Mouse (Mus musculus) liver, embryonic 12.5 days (tissue): Measurements from ENCODE around the gene Cdk5. TPM values are rescaled to one million over a fixed set of nuclear protein-coding genes. Genes with fewer than 3 reads are reported as not detected.

Experiments used
- ATAC-seq: fragments of 200-750 bp; cut with Nextera tagmentation; 2 replicates; pipeline ENCODE4 v1.8.0; 2017; ENCODE audit warnings: moderate number of reproducible peaks, mild to moderate bottlenecking, moderate library complexity
- H3K27ac ChIP-seq: fragments of 300-500 bp; sonication (generic); 2 replicates; pipeline ENCODE4 v1.5.1; 2016; ENCODE audit warnings: mild to moderate bottlenecking
- H3K27me3 ChIP-seq: fragments of 300-500 bp; sonication (generic); replicated peaks from 2 replicates; pipeline ENCODE4 v1.6.1; 2016; ENCODE audit warnings: mild to moderate bottlenecking, moderate library complexity
- H3K36me3 ChIP-seq: fragments of 300-500 bp; sonication (generic); 2 replicates; pipeline ENCODE4 v1.6.1; 2016; ENCODE audit warnings: mild to moderate bottlenecking, moderate library complexity
- H3K4me1 ChIP-seq: fragments of 300-500 bp; sonication (generic); 2 replicates; pipeline ENCODE4 v1.6.1; 2016
- H3K4me2 ChIP-seq: fragments of 300-500 bp; sonication (generic); 2 replicates; pipeline ENCODE4 v1.6.1; 2016; ENCODE audit warnings: mild to moderate bottlenecking, moderate library complexity
- H3K4me3 ChIP-seq: fragments of 300-500 bp; sonication (generic); 2 replicates; pipeline ENCODE4 v1.5.1; 2016; ENCODE audit warnings: mild to moderate bottlenecking, moderate library complexity
- H3K9ac ChIP-seq: fragments of 300-500 bp; sonication (generic); 2 replicates; pipeline ENCODE4 v1.6.1; 2016; ENCODE audit warnings: mild to moderate bottlenecking, moderate library complexity
- H3K9me3 ChIP-seq: fragments of 300-500 bp; sonication (generic); replicated peaks from 2 replicates; pipeline ENCODE4 v1.6.1; 2016; ENCODE audit warnings: mild to moderate bottlenecking, moderate library complexity
- WGBS: fragments of 180-500 bp; shearing (Covaris S2); methylation state at CpG from one replicate; pipeline ENCODE4 v1.1.7; 2016; ENCODE audit not compliant: insufficient replicate concordance; 5-methylcytosine and 5-hydroxymethylcytosine counted together
- polyA plus RNA-seq: library from polyadenylated mRNA; unstranded; fragments of >200 nt; fragmentation: Nextera tagmentation; extraction: Ambion mirVana; gene quantifications from 2 replicates; pipeline ENCODE4 v1.2.1, GENCODE M21; 2016

Cdk5 gene
- polyA plus RNA-seq, 1 experiment from 2014 or later: 13.0 TPM

- peaks cover 37% of the 10 kb centered on the region for H3K4me1 ChIP-seq
- ATAC-seq: no peak
- H3K9me3 ChIP-seq: no peaks in the 10 kb centered on the region
- peak within 1 kb of the TSS; percentile 81 for H3K4me2 ChIP-seq
- peak within 1 kb of the TSS; percentile 69 for H3K4me3 ChIP-seq
- 13% methylated on average over 7 of the region's 7 CpGs for WGBS
- H3K27me3 ChIP-seq: peaks cover 22% of the 10 kb centered on the region
- H3K27ac ChIP-seq: peak within 1 kb of the TSS; percentile 76
- H3K36me3 ChIP-seq: 0 out of 2 replicates have a peak, but pooled peaks cover 3% of the 10 kb centered on the region
- H3K9ac ChIP-seq: peak within 1 kb of the TSS; percentile 63
Measured at GRCm38 (mm10) chr5:24393392-24393997, 29.8 kb downstream of the Cdk5 start, which contains the start of gene Abcb8. Gene Abcb8 (plus strand): TSS chr5:24393663.

GRCm38 (mm10) chr5:24392724-24393123 is 30.6 kb downstream of the Cdk5 start:
- no peak overlapping the region for H3K4me3 ChIP-seq
- H3K27me3 ChIP-seq: peaks cover 30% of the 10 kb centered on the region
- no peak for ATAC-seq
- 72% methylated on average over 7 of the region's 7 CpGs for WGBS
- H3K4me2 ChIP-seq: no peak overlapping the region
- H3K4me1 ChIP-seq: peaks cover 45% of the 10 kb centered on the region
- 0 out of 2 replicates have a peak, but pooled peaks cover 3% of the 10 kb centered on the region for H3K36me3 ChIP-seq
- H3K9me3 ChIP-seq: no peaks in the 10 kb centered on the region
- H3K9ac ChIP-seq: no peak overlapping the region
- no peak overlapping the region for H3K27ac ChIP-seq

- H3K9ac ChIP-seq: no peak within 1 kb of the TSS
- ATAC-seq: no peak
- 74% methylated on average over 7 of the region's 7 CpGs for WGBS
- 0 out of 2 replicates have a peak, but pooled peaks cover 3% of the 10 kb centered on the region for H3K36me3 ChIP-seq
- no peak within 1 kb of the TSS for H3K27ac ChIP-seq
- H3K27me3 ChIP-seq: peaks cover 39% of the 10 kb centered on the region
- H3K4me3 ChIP-seq: no peak within 1 kb of the TSS
- H3K4me2 ChIP-seq: no peak within 1 kb of the TSS
- H3K9me3 ChIP-seq: no peaks in the 10 kb centered on the region
- peaks cover 51% of the 10 kb centered on the region for H3K4me1 ChIP-seq
Measured at GRCm38 (mm10) chr5:24391864-24392263, 31.5 kb downstream of the Cdk5 start, which contains the start of gene Atg9b. Gene Atg9b (minus strand): TSS chr5:24392143.

- Histone ChIP-seq H3K4me1 (peaks cover 40% of the 10 kb centered on the region), H3K9me3 (no peaks in the 10 kb centered on the region), H3K36me3 (no peaks in the 10 kb centered on the region), H3K27ac (no peak overlapping the region), H3K4me3 (no peak overlapping the region), H3K27me3 (peaks cover 61% of the 10 kb centered on the region), H3K4me2 (no peak overlapping the region), H3K9ac (no peak overlapping the region)
- 67% methylated on average over 4 of the region's 4 CpGs for WGBS
- no peak for ATAC-seq
Measured at GRCm38 (mm10) chr5:24389658-24390020, 33.7 kb downstream of the Cdk5 start.

DNA sequence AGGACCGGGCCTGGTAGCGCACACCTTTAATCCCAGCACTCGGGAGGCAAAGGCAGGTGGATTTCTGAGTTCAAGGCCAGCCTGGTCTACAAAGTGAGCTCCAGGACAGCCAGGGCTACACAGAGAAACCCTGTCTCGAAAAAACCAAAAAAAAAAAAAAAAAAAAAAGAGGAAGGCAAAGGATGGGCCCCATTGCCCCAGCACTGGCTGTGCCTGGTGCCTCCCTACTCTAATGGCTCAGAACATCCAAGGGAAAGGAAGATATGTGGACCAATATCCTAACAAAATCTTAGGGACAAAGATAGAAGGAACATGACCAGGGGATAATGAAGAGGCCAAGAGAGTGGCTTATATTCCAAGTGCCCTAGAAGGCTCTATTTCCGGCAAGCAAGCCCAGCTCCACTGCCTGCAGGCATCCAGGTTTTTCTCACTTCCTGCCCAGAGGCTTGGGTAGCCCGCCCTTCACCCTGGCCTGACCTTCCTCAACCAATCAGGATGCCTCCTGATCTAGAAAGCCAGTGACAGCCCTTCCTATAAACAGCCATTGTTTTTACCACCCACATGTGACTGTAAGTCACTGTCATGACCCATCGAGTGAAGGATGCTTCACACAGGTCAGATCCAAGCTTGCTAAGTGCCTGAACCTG is 34.2 kb downstream of the Cdk5 start:
- Histone ChIP-seq H3K9me3 (no peaks in the 10 kb centered on the region), H3K27ac (no peak overlapping the region), H3K4me3 (no peak overlapping the region), H3K4me2 (no peak overlapping the region), H3K36me3 (no peaks in the 10 kb centered on the region), H3K9ac (no peak overlapping the region), H3K4me1 (peaks cover 45% of the 10 kb centered on the region), H3K27me3 (peaks cover 64% of the 10 kb centered on the region)
- 41% methylated on average over 7 of the region's 7 CpGs for WGBS
- no peak for ATAC-seq

- Histone ChIP-seq H3K9me3 (no peaks in the 10 kb centered on the region), H3K36me3 (no peaks in the 10 kb centered on the region), H3K4me1 (peaks cover 46% of the 10 kb centered on the region), H3K27ac (no peak overlapping the region), H3K9ac (peak overlapping the region; percentile 53), H3K4me3 (peak overlapping the region; percentile 40), H3K27me3 (peaks cover 64% of the 10 kb centered on the region), H3K4me2 (peak overlapping the region; percentile 70)
- ATAC-seq: no peak
- WGBS: 25% methylated on average over 26 of the region's 26 CpGs
Measured at GRCm38 (mm10) chr5:24388246-24388915, 34.9 kb downstream of the Cdk5 start.

- H3K4me2 ChIP-seq: peak overlapping the region; percentile 70
- H3K4me1 ChIP-seq: peaks cover 47% of the 10 kb centered on the region
- peak overlapping the region; percentile 40 for H3K4me3 ChIP-seq
- no peaks in the 10 kb centered on the region for H3K9me3 ChIP-seq
- WGBS: 3% methylated on average over 73 of the region's 73 CpGs
- peaks cover 67% of the 10 kb centered on the region for H3K27me3 ChIP-seq
- H3K36me3 ChIP-seq: no peaks in the 10 kb centered on the region
- peak overlapping the region; percentile 53 for H3K9ac ChIP-seq
- ATAC-seq: no peak
- H3K27ac ChIP-seq: no peak overlapping the region
Measured at GRCm38 (mm10) chr5:24387264-24388241, 35.8 kb downstream of the Cdk5 start.

- Histone ChIP-seq H3K27ac (no peak overlapping the region), H3K9me3 (no peaks in the 10 kb centered on the region), H3K9ac (no peak overlapping the region), H3K36me3 (no peaks in the 10 kb centered on the region), H3K4me3 (no peak overlapping the region), H3K4me1 (peaks cover 47% of the 10 kb centered on the region), H3K4me2 (no peak overlapping the region), H3K27me3 (peaks cover 78% of the 10 kb centered on the region)
- no peak for ATAC-seq
- WGBS: 72% methylated on average over 10 of the region's 10 CpGs
Measured at GRCm38 (mm10) chr5:24385887-24386550, 37.3 kb downstream of the Cdk5 start.

DNA sequence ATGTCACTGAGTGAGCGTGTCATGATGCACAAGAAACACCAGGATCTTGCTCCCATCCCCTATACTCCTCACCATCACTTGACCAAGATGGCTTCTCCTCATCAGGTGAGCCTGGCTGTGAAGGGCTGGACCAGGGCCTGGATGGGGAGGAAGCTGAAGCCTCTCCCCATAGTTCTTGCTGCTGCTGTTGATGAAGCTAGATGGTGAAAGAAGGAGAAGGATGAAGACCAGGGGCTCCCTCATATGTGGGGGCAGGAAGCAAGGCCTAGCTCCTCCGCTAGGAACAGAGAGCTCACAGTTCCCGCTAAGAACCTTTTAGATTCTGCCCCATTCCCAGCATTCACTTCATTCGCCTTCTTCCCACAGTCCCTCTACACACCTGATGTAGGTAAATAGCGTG is 38.0 kb downstream of the Cdk5 start:
- no peak overlapping the region for H3K4me3 ChIP-seq
- no peaks in the 10 kb centered on the region for H3K36me3 ChIP-seq
- 77% methylated on average over 5 of the region's 5 CpGs for WGBS
- ATAC-seq: no peak
- H3K4me2 ChIP-seq: no peak overlapping the region
- H3K27ac ChIP-seq: no peak overlapping the region
- peaks cover 47% of the 10 kb centered on the region for H3K4me1 ChIP-seq
- no peaks in the 10 kb centered on the region for H3K9me3 ChIP-seq
- H3K27me3 ChIP-seq: peaks cover 81% of the 10 kb centered on the region
- no peak overlapping the region for H3K9ac ChIP-seq

- ATAC-seq: no peak
- no peak overlapping the region for H3K4me3 ChIP-seq
- 27% methylated on average over 6 of the region's 6 CpGs for WGBS
- peaks cover 43% of the 10 kb centered on the region for H3K4me1 ChIP-seq
- H3K36me3 ChIP-seq: no peaks in the 10 kb centered on the region
- H3K9me3 ChIP-seq: no peaks in the 10 kb centered on the region
- peak overlapping the region; percentile 87; the same call in 1 of the 2 replicates for H3K4me2 ChIP-seq
- H3K27ac ChIP-seq: no peak overlapping the region
- H3K9ac ChIP-seq: no peak overlapping the region
- H3K27me3 ChIP-seq: peaks cover 81% of the 10 kb centered on the region
Measured at GRCm38 (mm10) chr5:24384407-24384806, 38.9 kb downstream of the Cdk5 start.
